Mouse (Mus musculus): Measurements from ENCODE around the gene Pip4k2b.

GRCm38 (mm10) chr11:97745331-97745721 lies 822 bp upstream of the Pip4k2b start:
- TF ChIP-seq CTCF (IDR thresholded peaks at IDR 0.05; ENCODE audit: extremely low read depth, insufficient read depth, insufficient read length, insufficient replicate concordance) (no peak), POLR2A (IDR thresholded peaks at IDR 0.05; ENCODE audit: low read depth, low read length) (no peak)
